Mouse (Mus musculus) neural tube, embryonic 14.5 days (tissue): Measurements from ENCODE around the gene Irgc1. TPM values are rescaled to one million over a fixed set of nuclear protein-coding genes. Genes with fewer than 3 reads are reported as not detected.
"Not testable (repeated sequence)": the region's sequence is repeated elsewhere in the genome, so short reads cannot be mapped to it uniquely, and the experiment has no call there.

Experiments used
- ATAC-seq: fragments of 200-750 bp; cut with Nextera tagmentation; 2 replicates; pipeline ENCODE4 v1.8.0; 2017; ENCODE audit warnings: low read depth, mild to moderate bottlenecking, moderate TSS enrichment, moderate library complexity
- H3K27ac ChIP-seq: fragments of 300-500 bp; sonication (generic); 2 replicates; pipeline ENCODE4 v1.5.1; 2014; ENCODE audit warnings: low read depth, mild to moderate bottlenecking, control low read depth, low read length, moderate library complexity, mixed read lengths
- H3K27me3 ChIP-seq: fragments of 300-500 bp; sonication (generic); 2 replicates; pipeline ENCODE4 v1.6.1; 2014; ENCODE audit warnings: low read length; ENCODE audit not compliant: control insufficient read depth, insufficient read depth
- H3K36me3 ChIP-seq: fragments of 300-500 bp; sonication (generic); 2 replicates; pipeline ENCODE4 v1.6.1; 2014; ENCODE audit warnings: low read length, mixed read lengths; ENCODE audit not compliant: control insufficient read depth, insufficient read depth
- H3K4me1 ChIP-seq: fragments of 300-500 bp; sonication (generic); 2 replicates; pipeline ENCODE4 v1.6.1; 2014; ENCODE audit warnings: low read length; ENCODE audit not compliant: control insufficient read depth, insufficient read depth
- H3K4me2 ChIP-seq: fragments of 300-500 bp; sonication (generic); 2 replicates; pipeline ENCODE4 v1.6.1; 2014; ENCODE audit warnings: mild to moderate bottlenecking, low read depth, low read length, control low read depth
- H3K4me3 ChIP-seq: fragments of 300-500 bp; sonication (generic); 2 replicates; pipeline ENCODE4 v1.5.1; 2014; ENCODE audit warnings: low read depth, low read length, control low read depth, mixed read lengths
- H3K9ac ChIP-seq: fragments of 300-500 bp; sonication (generic); replicated peaks from 2 replicates; pipeline ENCODE4 v1.6.1; 2014; ENCODE audit warnings: low read depth, mild to moderate bottlenecking, control low read depth, low read length, mixed read lengths
- H3K9me3 ChIP-seq: fragments of 300-500 bp; sonication (generic); 2 replicates; pipeline ENCODE4 v1.6.1; 2016; ENCODE audit warnings: low read length; ENCODE audit not compliant: control insufficient read depth
- WGBS: fragments of 180-500 bp; shearing (Covaris S2); extraction: QIAGEN DNeasy Blood & Tissue Kit; methylation state at CpG from one replicate; pipeline ENCODE4 v1.1.7; 2014; 5-methylcytosine and 5-hydroxymethylcytosine counted together
- polyA plus RNA-seq: library from polyadenylated mRNA; unstranded; fragments of >200 nt; fragmentation: Nextera tagmentation; extraction: Ambion mirVana; gene quantifications from 2 replicates; pipeline ENCODE4 v1.2.1, GENCODE M21; 2014

Irgc1 gene
- polyA plus RNA-seq, 1 experiment from 2014 or later: not detected

GRCm38 (mm10) chr7:24405649-24406048, 46.4 kb downstream of the Irgc1 start:
- Histone ChIP-seq H3K9ac (no peak overlapping the region), H3K27me3 (no peaks in the 10 kb centered on the region), H3K27ac (no peak overlapping the region), H3K4me1 (0 out of 2 replicates have a peak, but pooled peaks cover 3% of the 10 kb centered on the region), H3K4me3 (no peak overlapping the region), H3K9me3 (no peaks in the 10 kb centered on the region), H3K36me3 (no peaks in the 10 kb centered on the region), H3K4me2 (no peak overlapping the region)
- WGBS: 90% methylated on average over 13 of the region's 13 CpGs
- ATAC-seq: no peak

- WGBS: over 99% methylated on average over 9 of the region's 9 CpGs
- Histone ChIP-seq H3K4me2 (no peak overlapping the region), H3K27me3 (no peaks in the 10 kb centered on the region), H3K4me1 (0 out of 2 replicates have a peak, but pooled peaks cover 3% of the 10 kb centered on the region), H3K9me3 (no peaks in the 10 kb centered on the region), H3K36me3 (no peaks in the 10 kb centered on the region), H3K27ac (no peak overlapping the region), H3K9ac (no peak overlapping the region), H3K4me3 (no peak overlapping the region)
- no peak for ATAC-seq
These were observed 49.2 kb downstream of the Irgc1 start for GRCm38 (mm10) chr7:24402851-24403250.

- not testable (repeated sequence) for H3K36me3 ChIP-seq, H3K27ac ChIP-seq, H3K27me3 ChIP-seq, H3K9me3 ChIP-seq, H3K9ac ChIP-seq, H3K4me1 ChIP-seq, ATAC-seq
- WGBS: 91% methylated on average over 4 of the region's 4 CpGs
- Histone ChIP-seq H3K4me3 (peak overlapping the region; percentile 50; the same call in 1 of the 2 replicates), H3K4me2 (peak overlapping the region; percentile 48)
These were observed 51.6 kb downstream of the Irgc1 start for GRCm38 (mm10) chr7:24400489-24400888.

- 19% methylated on average over 3 of the region's 3 CpGs for WGBS
- H3K4me1 ChIP-seq: no peaks in the 10 kb centered on the region
- H3K9ac ChIP-seq: peak overlapping the region; percentile 55; the same call in 1 of the 2 replicates
- H3K9me3 ChIP-seq: no peaks in the 10 kb centered on the region
- H3K27me3 ChIP-seq: no peaks in the 10 kb centered on the region
- H3K36me3 ChIP-seq: no peaks in the 10 kb centered on the region
- H3K4me3 ChIP-seq: peak overlapping the region; percentile 50
- H3K27ac ChIP-seq: peak overlapping the region; percentile 93
- peak; percentile 22; the same call in 1 of the 2 replicates for ATAC-seq
- H3K4me2 ChIP-seq: peak overlapping the region; percentile 48
These were observed 52.0 kb downstream of the Irgc1 start for GRCm38 (mm10) chr7:24400082-24400452.

GRCm38 (mm10) chr7:24399256-24400081, 52.6 kb downstream of the Irgc1 start, which contains the start of gene Smg9:
TSS of gene Smg9 (plus strand) at chr7:24399619.
- Histone ChIP-seq H3K36me3 (no peaks in the 10 kb centered on the region), H3K4me3 (peak within 1 kb of the TSS; percentile 50), H3K4me2 (peak within 1 kb of the TSS; percentile 48), H3K4me1 (no peaks in the 10 kb centered on the region), H3K27me3 (no peaks in the 10 kb centered on the region), H3K9ac (peak within 1 kb of the TSS; percentile 55; the same call in 1 of the 2 replicates), H3K27ac (peak within 1 kb of the TSS; percentile 93), H3K9me3 (no peaks in the 10 kb centered on the region)
- ATAC-seq: peak; percentile 96
- 3% methylated on average over 66 of the region's 66 CpGs for WGBS

GRCm38 (mm10) chr7:24398364-24398913, 53.7 kb downstream of the Irgc1 start:
- no peak overlapping the region for H3K9ac ChIP-seq
- H3K9me3 ChIP-seq: no peaks in the 10 kb centered on the region
- WGBS: 97% methylated on average over 8 of the region's 8 CpGs
- H3K27me3 ChIP-seq: no peaks in the 10 kb centered on the region
- no peak for ATAC-seq
- H3K27ac ChIP-seq: no peak overlapping the region
- H3K4me2 ChIP-seq: no peak overlapping the region
- H3K4me3 ChIP-seq: no peak overlapping the region
- no peaks in the 10 kb centered on the region for H3K4me1 ChIP-seq
- no peaks in the 10 kb centered on the region for H3K36me3 ChIP-seq

- H3K27me3 ChIP-seq: no peaks in the 10 kb centered on the region
- H3K4me3 ChIP-seq: no peak overlapping the region
- WGBS: 85% methylated on average over 11 of the region's 11 CpGs
- H3K4me1 ChIP-seq: no peaks in the 10 kb centered on the region; the same call in 1 of the 2 replicates
- H3K9me3 ChIP-seq: no peaks in the 10 kb centered on the region
- H3K36me3 ChIP-seq: no peaks in the 10 kb centered on the region
- no peak for ATAC-seq
- no peak overlapping the region for H3K4me2 ChIP-seq
- no peak overlapping the region for H3K9ac ChIP-seq
- no peak overlapping the region for H3K27ac ChIP-seq
These were observed 55.3 kb downstream of the Irgc1 start for GRCm38 (mm10) chr7:24396832-24397231.

- Histone ChIP-seq H3K9ac (no peak overlapping the region), H3K36me3 (no peaks in the 10 kb centered on the region), H3K9me3 (no peaks in the 10 kb centered on the region), H3K4me2 (no peak overlapping the region), H3K27me3 (no peaks in the 10 kb centered on the region), H3K27ac (no peak overlapping the region), H3K4me3 (no peak overlapping the region), H3K4me1 (peaks cover 1% of the 10 kb centered on the region; the same call in 1 of the 2 replicates)
- no peak for ATAC-seq
- 72% methylated on average over 15 of the region's 15 CpGs for WGBS
These were observed 57.5 kb downstream of the Irgc1 start for GRCm38 (mm10) chr7:24394475-24395161.
